Comparison of ENCODE assay signal across 9 mouse cellular contexts in the genomic region with DNA sequence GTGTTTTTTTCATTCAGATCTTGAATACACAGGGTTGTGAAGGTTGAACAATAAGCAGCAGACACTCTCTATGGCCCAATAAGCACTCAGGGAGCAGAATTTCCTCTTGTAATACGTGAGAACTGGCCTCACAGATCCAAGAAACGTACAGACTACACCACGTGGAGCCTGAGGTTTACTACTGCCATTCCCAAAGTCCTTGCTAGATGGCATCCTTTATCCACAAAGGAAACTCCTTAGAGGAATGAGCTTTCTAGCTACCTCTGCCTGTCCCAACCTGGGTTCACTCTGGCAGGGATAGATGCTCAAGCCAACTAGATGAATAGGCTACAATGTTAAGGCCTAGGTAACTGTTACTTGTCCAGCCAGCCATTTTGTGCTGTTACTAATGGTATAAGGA. TPM values are rescaled to one million over a fixed set of nuclear protein-coding genes. Genes with fewer than 3 reads are reported as not detected.
DNase-seq lines count a peak whose midpoint lies in the region; ATAC-seq and TF ChIP-seq lines count a peak whose summit lies in the region.
"Had no signal": no experiment of that assay in that cellular context is flagged by ENCODE, and none has a peak within 500 bp of the region (broad histone marks: within the 10 kb centered on the region; RNA-seq: fewer than 3 reads in every experiment).

No protein-coding gene starts in this region.

- H3K4me2 ChIP-seq in forebrain, embryonic 16.5 days (ENCODE audit: low read length): no peak overlapping the region
- no peak overlapping the region for H3K4me2 ChIP-seq in intestine, embryonic 14.5 days (ENCODE audit: low read length)
- H3K4me2 ChIP-seq: heart, embryonic 15.5 days had no signal

- no peak overlapping the region for H3K27ac ChIP-seq in forebrain, embryonic 16.5 days (ENCODE audit: low read length)
- H3K27ac ChIP-seq in forebrain, embryonic 10.5 days: no peak overlapping the region
- no peak overlapping the region for H3K27ac ChIP-seq in intestine, embryonic 14.5 days (ENCODE audit: low read depth)
- H3K27ac ChIP-seq: heart, embryonic 15.5 days had no signal

- H3K4me1 ChIP-seq in forebrain, embryonic 16.5 days (replicated peaks; ENCODE audit: control insufficient read depth, insufficient read depth, low read length): no peaks in the 10 kb centered on the region
- no peaks in the 10 kb centered on the region for H3K4me1 ChIP-seq in forebrain, embryonic 10.5 days
- no peaks in the 10 kb centered on the region for H3K4me1 ChIP-seq in intestine, embryonic 14.5 days (replicated peaks; ENCODE audit: control insufficient read depth, insufficient read depth, low read length)
- H3K4me1 ChIP-seq in lung, adult 2 months (ENCODE audit: control insufficient read depth, insufficient read depth, low read length): no peaks in the 10 kb centered on the region
- H3K4me1 ChIP-seq: heart, embryonic 15.5 days had no signal

- no peak for TF ChIP-seq POLR2A in lung, adult 2 months (IDR thresholded peaks at IDR 0.05; ENCODE audit: borderline replicate concordance, extremely low read depth, low read depth, low read length)

- no peak overlapping the region for H3K4me3 ChIP-seq in forebrain, embryonic 16.5 days (replicated peaks; ENCODE audit: low read length)
- no peak overlapping the region for H3K4me3 ChIP-seq in forebrain, embryonic 10.5 days
- no peak overlapping the region for H3K4me3 ChIP-seq in intestine, embryonic 14.5 days (ENCODE audit: low read depth, low read length)
- no peak overlapping the region for H3K4me3 ChIP-seq in lung, adult 2 months (replicated peaks; ENCODE audit: extremely low read depth, low read depth, low read length)
- H3K4me3 ChIP-seq: heart, embryonic 15.5 days had no signal

- H3K9ac ChIP-seq in forebrain, embryonic 16.5 days (replicated peaks; ENCODE audit: low read depth, low read length): no peak overlapping the region
- H3K9ac ChIP-seq in intestine, embryonic 14.5 days (ENCODE audit: low read length): no peak overlapping the region
- H3K9ac ChIP-seq: heart, embryonic 15.5 days had no signal

- peak; percentile 70 for ATAC-seq in forebrain, embryonic 16.5 days
- ATAC-seq in intestine, embryonic 14.5 days (replicated peaks; ENCODE audit: low FRiP score, low TSS enrichment, low read depth): 0 out of 2 replicates have a peak, but pooled peaks have one; percentile 23
- ATAC-seq in inflammation-experienced regulatory T-cells, adult 6 months: no peak

- no peaks in the 10 kb centered on the region for H3K36me3 ChIP-seq in forebrain, embryonic 16.5 days (ENCODE audit: control insufficient read depth, insufficient read depth)
- no peaks in the 10 kb centered on the region for H3K36me3 ChIP-seq in forebrain, embryonic 10.5 days (replicated peaks)
- H3K36me3 ChIP-seq in intestine, embryonic 14.5 days (ENCODE audit: control insufficient read depth, insufficient read depth, low read length): no peaks in the 10 kb centered on the region
- H3K36me3 ChIP-seq: heart, embryonic 15.5 days had no signal

- peak; percentile 16; the same call in 1 of the 2 replicates for TF ChIP-seq CTCF in lung, adult 2 months (IDR thresholded peaks at IDR 0.05; ENCODE audit: insufficient read depth, low read length)

- 3% methylated on average over 3 of the region's 3 CpGs for WGBS in forebrain, embryonic 16.5 days
- WGBS in forebrain, embryonic 10.5 days: 10% methylated on average over 3 of the region's 3 CpGs
- 15% methylated on average over 3 of the region's 3 CpGs for WGBS in intestine, embryonic 14.5 days
- WGBS in lung, adult 2 months: 9% methylated on average over 3 of the region's 3 CpGs

- no peak for DNase-seq in forebrain, embryonic 10.5 days (ENCODE audit: extremely low spot score, low spot score)
- peak; percentile 15 for DNase-seq in urinary bladder, postnatal 14 days (ENCODE audit: low spot score)
- no peak for DNase-seq in urinary bladder, postnatal 36 days (ENCODE audit: low spot score in 2 of 2)
- no peak for DNase-seq in intestine, embryonic 14.5 days (ENCODE audit: low spot score)
- DNase-seq in lung, adult 2 months: no peak
- no peak for DNase-seq in natural killer cell, adult 2 months (ENCODE audit: low spot score in 2 of 2)

- no peaks in the 10 kb centered on the region for H3K27me3 ChIP-seq in forebrain, embryonic 16.5 days (replicated peaks; ENCODE audit: control insufficient read depth, insufficient read depth, low read length)
- H3K27me3 ChIP-seq in forebrain, embryonic 10.5 days (ENCODE audit: poor library complexity, severe bottlenecking): no peaks in the 10 kb centered on the region
- H3K27me3 ChIP-seq in intestine, embryonic 14.5 days (replicated peaks; ENCODE audit: control insufficient read depth, insufficient read depth, low read length): no peaks in the 10 kb centered on the region
- H3K27me3 ChIP-seq: heart, embryonic 15.5 days had no signal

- no peaks in the 10 kb centered on the region for H3K9me3 ChIP-seq in forebrain, embryonic 16.5 days (ENCODE audit: control insufficient read depth, low read length)
- no peaks in the 10 kb centered on the region for H3K9me3 ChIP-seq in forebrain, embryonic 10.5 days
- H3K9me3 ChIP-seq in intestine, embryonic 14.5 days (ENCODE audit: control insufficient read depth, low read length): no peaks in the 10 kb centered on the region
- H3K9me3 ChIP-seq: heart, embryonic 15.5 days had no signal

RNA-seq across cellular contexts. Expression of a gene that starts 6.4 kb away (rescaled TPM):
- polyA plus RNA-seq in forebrain, embryonic 16.5 days (2015; fragmentation: Nextera tagmentation; extraction: Ambion mirVana): 2.4 and 2.9 TPM in 2 replicates
- polyA plus RNA-seq in forebrain, embryonic 10.5 days (2016; fragmentation: Nextera tagmentation; extraction: Ambion mirVana): 1.9 and 2.0 TPM in 2 replicates
- 2.1 and 3.2 TPM in 2 replicates for polyA plus RNA-seq in intestine, embryonic 14.5 days (2014; fragmentation: Nextera tagmentation; extraction: Ambion mirVana)
- polyA plus RNA-seq in lung, adult 2 months (2012; rRNA removed): 7.4 and 10.8 TPM in 2 replicates
- polyA plus RNA-seq in inflammation-experienced regulatory T-cells, adult 6 months (2017; shearing (Covaris generic)): 1 to 10 TPM; 2.3 to 4.8 (median 2.4) TPM

RNA-seq across cellular contexts. Expression of a gene that starts 8.8 kb away (rescaled TPM):
- 73.0 and 74.1 TPM in 2 replicates for polyA plus RNA-seq in forebrain, embryonic 16.5 days (2015; fragmentation: Nextera tagmentation; extraction: Ambion mirVana)
- polyA plus RNA-seq in forebrain, embryonic 10.5 days (2016; fragmentation: Nextera tagmentation; extraction: Ambion mirVana): 112 and 115 TPM in 2 replicates
- 136 and 138 TPM in 2 replicates for polyA plus RNA-seq in intestine, embryonic 14.5 days (2014; fragmentation: Nextera tagmentation; extraction: Ambion mirVana)
- 57.1 and 83.3 TPM in 2 replicates for polyA plus RNA-seq in lung, adult 2 months (2012; rRNA removed)
- 100 to 1,000 TPM; 118 to 143 (median 121) TPM for polyA plus RNA-seq in inflammation-experienced regulatory T-cells, adult 6 months (2017; shearing (Covaris generic))

RNA-seq across cellular contexts. Expression of a gene that starts 21.9 kb away (rescaled TPM):
- 9.8 and 10.6 TPM in 2 replicates for polyA plus RNA-seq in forebrain, embryonic 16.5 days (2015; fragmentation: Nextera tagmentation; extraction: Ambion mirVana)
- 10.8 and 11.5 TPM in 2 replicates for polyA plus RNA-seq in forebrain, embryonic 10.5 days (2016; fragmentation: Nextera tagmentation; extraction: Ambion mirVana)
- 5.3 and 6.9 TPM in 2 replicates for polyA plus RNA-seq in intestine, embryonic 14.5 days (2014; fragmentation: Nextera tagmentation; extraction: Ambion mirVana)
- 1.2 and 2.6 TPM in 2 replicates for polyA plus RNA-seq in lung, adult 2 months (2012; rRNA removed)
- polyA plus RNA-seq in inflammation-experienced regulatory T-cells, adult 6 months (2017; shearing (Covaris generic)): 1 to 10 TPM; 3.8 to 9.3 (median 6.0) TPM
